Mouse (Mus musculus): ENCODE measurements around the gene Sec22b.

Sec22b gene

DNA sequence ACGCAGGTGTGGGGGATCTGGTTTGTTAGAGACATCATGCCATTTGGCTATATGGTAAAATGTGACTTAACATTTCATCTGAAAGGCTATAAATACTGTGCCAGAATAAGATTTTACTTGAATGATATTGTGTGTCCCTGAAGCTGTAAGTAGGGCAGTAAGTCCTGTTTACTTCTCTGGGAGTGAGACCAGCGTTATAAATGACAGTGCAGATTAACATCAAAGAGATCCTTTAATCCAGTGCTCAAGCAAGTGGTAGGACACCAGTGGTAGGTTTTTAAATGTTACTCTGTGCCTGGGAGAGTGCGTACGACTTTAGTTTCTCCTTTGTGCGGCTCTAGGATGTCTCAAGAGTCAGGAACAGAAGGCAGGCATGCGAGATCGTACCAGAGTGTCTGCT is 10.1 kb downstream of the Sec22b start:
- DNase-seq (ENCODE audit: low read depth), result no peak

- DNase-seq (ENCODE audit: low read depth), result no peak
Measured at GRCm38 (mm10) chr3:97915081-97915480, 14.1 kb downstream of the Sec22b start.

DNA sequence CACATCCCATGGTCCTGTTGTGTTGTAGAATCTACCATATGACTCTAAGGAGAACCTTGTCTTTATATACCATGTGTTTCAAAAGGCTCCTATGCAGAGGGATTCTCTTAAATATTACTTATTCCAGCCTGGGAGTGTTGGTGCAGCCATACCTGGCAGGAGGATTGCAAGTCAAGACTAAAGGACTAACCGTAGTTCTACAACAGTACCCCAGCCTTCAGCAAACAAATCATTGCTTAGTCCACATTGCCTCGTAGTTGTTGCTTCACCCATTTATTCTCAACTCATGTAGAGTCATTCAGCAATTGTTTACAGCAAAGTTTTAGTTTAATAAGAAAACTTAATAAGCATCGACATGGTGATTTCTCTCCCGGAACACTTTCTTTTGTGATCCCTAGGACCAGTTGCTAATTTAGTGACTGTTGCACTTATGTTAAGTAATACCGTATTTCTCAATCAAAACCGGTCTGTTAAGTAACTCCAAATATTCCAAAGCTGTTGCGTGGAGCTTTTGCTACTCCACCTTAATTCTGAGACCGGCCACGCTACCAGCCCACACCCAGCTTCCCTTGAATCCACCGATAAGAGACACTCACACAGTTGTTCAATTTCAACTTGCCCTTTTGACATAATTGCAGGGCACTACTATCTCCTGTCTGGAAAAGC is 18.0 kb downstream of the Sec22b start:
- no peak for DNase-seq (ENCODE audit: low read depth)

DNA sequence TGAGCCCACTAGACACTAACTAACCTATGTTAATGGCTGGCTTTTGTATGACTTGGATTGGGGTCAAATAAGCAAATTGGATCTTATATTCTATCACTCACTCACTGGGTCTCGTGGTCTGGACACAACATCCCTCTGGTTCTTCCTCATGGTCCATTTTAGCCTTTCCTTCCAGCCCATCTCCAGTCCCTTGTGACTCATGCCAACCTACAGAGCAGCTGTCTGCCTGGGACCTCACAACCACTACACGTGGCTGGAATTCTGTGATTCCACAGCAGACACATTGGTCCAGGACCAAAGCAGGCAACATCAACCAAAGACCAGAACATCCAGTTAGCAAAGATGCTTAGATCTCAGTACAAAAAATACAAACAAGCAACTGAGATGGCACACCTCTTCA is 24.3 kb downstream of the Sec22b start:
- no peak for DNase-seq (ENCODE audit: low read depth)

DNA sequence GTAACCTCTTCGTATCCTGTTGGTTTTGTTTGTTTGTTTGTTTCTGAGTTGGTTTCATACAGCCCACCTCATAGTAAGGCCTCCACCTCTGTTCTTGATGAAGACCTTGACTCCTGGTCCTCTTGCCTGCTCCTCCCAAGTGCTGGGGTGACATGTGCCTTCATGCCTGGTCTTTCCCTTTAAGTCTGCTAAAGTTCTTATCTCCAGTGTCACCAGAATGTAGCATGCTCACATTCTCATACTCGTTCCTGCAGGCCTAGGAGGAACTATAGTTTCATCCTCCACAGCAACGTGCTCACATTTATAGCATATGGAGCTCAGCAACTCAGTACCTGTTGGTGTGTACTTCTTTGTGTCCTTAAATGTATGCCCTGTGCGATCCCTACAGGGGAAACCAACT is 26.3 kb downstream of the Sec22b start:
- no peak for DNase-seq (ENCODE audit: low read depth)

GRCm38 (mm10) chr3:97928968-97929858 is 28.2 kb downstream of the Sec22b start:
- DNase-seq (ENCODE audit: low read depth), result peak; percentile 77

GRCm38 (mm10) chr3:97930141-97930786 is 29.3 kb downstream of the Sec22b start:
- no peak for DNase-seq (ENCODE audit: low read depth)

DNA sequence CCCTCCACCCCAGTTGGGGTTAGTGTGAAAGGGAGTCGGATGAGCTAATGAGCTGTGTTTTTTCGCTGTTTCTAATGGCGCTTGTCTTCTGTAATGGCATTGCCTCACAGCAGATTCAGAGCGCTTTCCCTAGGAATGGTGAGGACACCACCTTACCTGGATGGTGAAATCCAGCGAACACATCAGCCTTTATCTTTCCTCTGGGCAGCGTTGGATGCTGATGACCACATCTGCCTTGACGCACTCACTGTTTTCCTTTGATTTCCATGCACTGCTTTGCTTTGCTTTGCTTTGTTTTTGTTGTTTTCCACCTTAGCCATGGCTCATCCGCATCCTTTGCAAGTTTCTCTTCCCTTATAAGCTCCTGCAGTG is 29.8 kb downstream of the Sec22b start:
- DNase-seq (ENCODE audit: low read depth), result no peak

DNA sequence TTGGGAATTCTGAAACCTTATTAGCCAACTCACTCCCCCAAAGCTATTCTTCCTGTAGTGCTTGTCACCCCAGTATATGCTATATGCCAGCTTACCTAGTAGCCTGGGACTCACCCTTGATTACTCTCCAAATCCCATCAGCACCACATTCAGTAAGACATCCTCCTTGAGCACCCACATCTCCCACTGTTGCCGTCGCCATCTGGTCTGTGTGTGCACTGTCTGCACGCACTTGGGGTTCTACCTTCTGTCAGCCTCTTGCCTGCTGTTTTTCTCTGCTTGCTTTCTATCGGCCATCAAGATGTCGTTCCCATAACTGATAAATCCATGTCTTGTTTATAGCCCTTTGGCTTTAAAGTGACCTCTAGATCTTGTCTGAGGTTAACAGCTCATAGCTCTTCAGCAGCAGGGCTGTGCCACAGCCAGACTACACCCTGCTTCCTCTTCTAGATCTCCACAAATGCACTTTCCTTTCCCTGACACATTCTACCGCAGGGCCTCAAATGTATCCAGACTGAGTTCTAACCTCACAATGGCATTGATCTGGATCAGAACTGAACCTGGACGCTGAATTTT is 30.4 kb downstream of the Sec22b start:
- no peak for DNase-seq (ENCODE audit: low read depth)

DNA sequence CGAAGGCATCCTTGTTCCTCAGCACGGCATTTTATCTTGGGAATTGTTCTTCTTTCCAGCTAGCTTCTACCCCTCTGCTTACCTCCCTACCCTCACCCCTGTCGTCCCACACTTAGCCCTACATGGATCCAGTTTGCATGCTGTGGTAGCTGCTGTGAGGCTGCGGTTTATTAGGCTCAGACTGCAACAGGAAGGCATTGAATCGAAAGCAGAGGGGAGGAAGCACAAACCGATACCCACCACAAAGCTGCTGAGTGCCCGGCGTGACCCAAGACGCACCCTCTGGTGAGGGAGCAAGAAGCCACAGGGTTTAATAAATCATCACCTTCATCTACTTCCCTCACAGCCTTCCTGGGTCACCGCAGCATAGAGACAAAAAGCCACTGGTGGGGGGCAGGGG is 31.1 kb downstream of the Sec22b start:
- no peak for DNase-seq (ENCODE audit: low read depth)

- DNase-seq (ENCODE audit: low read depth), result no peak
Measured at GRCm38 (mm10) chr3:97932771-97933170, 31.8 kb downstream of the Sec22b start.

- DNase-seq (ENCODE audit: low read depth), result no peak
Measured at GRCm38 (mm10) chr3:97933251-97933650, 32.3 kb downstream of the Sec22b start.

DNA sequence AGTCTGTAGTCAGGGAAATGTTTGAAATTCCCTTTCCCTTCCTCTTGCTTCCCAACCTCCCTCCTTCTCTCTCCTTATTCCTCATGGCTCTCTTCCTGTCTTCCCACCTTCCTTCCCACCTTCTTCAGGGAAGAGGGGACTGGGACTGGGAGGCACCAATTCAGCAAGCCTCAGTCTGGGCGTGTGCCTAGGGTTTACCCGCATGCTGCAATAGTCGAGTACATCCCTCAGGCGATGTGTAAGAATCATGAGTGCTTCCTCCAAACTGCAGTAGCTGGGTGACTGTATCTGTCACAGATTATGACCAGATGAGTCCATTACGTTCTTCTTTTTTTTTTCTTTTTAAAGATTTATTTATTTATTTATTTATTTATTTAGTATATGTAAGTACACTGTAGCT is 32.8 kb downstream of the Sec22b start:
- DNase-seq (ENCODE audit: low read depth), result no peak

- no peak for DNase-seq (ENCODE audit: low read depth)
Measured at GRCm38 (mm10) chr3:97934331-97935300, 33.6 kb downstream of the Sec22b start.

DNA sequence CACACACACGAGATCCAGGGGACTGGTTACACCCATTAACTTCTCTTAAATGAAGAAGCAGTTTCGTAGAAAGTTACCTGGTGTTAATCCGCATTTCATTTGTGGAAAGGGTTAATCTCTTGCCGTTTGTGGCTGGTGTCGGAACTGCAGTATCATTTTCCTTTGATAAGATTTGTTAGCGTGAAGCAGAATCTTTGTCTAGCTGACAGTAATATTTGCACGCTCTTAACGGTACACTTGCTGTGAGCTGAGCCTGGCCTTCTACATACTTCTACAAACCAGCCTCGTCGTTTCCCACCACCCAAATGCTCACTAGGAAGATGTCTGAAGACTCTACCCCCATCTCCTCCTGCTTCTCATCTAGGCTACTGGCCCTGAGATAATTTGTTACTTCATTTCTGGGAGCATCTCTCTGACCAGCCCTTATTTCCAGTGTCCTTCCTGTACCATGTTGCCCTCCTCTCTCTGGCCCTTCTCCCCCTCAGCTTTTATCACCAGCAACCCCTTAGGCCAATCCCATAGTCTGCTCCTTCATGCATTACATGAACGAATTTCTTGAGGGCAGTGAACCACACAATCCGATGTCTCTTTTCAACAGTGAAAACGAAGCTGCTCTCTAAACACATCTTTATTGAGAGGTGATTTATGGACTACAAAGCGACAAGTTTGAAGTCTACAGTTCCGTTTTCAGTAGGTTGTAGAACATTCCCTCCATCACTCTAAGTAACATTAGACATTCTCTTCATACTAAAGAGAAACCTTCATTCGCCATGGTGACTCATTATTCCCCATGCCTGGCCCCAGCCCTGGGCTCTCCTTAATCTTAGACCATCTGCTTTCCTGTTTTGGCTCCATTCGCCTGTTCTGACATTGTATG is 36.3 kb downstream of the Sec22b start:
- no peak for DNase-seq (ENCODE audit: low read depth)

DNA sequence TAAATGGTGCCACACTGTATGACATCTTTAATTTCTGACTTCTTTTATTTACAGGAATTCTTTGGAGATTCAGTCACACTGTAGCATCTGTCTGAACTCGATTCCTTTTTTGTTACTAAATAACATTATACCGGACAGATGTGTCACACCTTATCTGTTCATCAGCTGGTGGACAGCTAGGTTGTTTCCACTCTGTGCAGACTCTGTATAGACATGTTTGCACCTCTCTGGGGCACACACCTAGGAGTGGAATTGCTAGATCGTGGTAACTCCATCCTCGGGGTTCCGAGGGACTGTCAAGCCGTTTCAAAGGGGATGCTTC is 36.9 kb downstream of the Sec22b start:
- DNase-seq (ENCODE audit: low read depth), result no peak

DNA sequence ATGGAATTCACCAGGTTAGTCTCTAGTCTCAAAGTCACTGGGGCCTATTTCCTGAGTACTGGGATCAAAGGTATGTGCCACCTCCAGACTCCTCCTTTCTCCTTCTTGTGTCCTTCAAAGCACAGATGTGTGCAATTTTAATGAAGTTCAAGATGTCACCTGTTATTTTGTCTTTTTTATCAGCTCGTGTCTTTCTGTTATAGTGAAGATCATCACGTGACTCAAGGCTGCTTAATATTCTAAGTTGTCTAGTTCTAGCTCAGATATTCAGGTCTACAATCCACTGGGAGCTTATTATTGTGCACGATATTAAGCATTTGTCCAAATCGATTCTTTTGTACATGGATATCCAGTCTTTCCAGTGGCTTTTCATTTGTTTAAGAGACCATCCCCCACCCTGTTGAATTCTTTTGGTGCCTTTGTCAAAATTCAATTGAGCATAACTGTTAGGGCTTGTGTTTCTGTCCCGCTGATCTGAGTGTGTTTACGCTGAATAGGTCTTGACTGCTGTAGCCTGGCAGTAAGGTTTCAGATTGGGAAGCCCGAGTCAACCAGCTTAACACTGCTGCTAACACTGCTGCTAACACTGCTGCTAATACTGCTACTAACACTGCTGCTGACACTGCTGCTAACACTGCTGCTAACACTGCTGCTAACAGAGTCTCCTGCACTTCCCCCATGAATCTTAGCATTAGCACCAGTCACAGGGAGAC is 38.0 kb downstream of the Sec22b start:
- no peak for DNase-seq (ENCODE audit: low read depth)

- DNase-seq (ENCODE audit: low read depth), result no peak
Measured at GRCm38 (mm10) chr3:97939626-97940510, 38.9 kb downstream of the Sec22b start.
